ENCODE assay signal across 20 mouse cellular contexts in genomic region chr7:97029151-97029550, GRCm38 (mm10). TPM values are rescaled to one million over a fixed set of nuclear protein-coding genes. Genes with fewer than 3 reads are reported as not detected.
A peak's percentile ranks its signal among the peaks of the same experiment; 100 is the strongest.
DNase-seq lines count a peak whose midpoint lies in the region; ATAC-seq lines count a peak whose summit lies in the region.
"Had no signal": no experiment of that assay in that cellular context is flagged by ENCODE, and none has a peak within 500 bp of the region (broad histone marks: within the 10 kb centered on the region; RNA-seq: fewer than 3 reads in every experiment).

No protein-coding gene starts in this region.

- H3K9ac ChIP-seq in intestine, embryonic 16.5 days (ENCODE audit: low read depth, low read length) = no peak overlapping the region
- H3K9ac ChIP-seq: forebrain, embryonic 13.5 days; heart, embryonic 13.5 days; limb, embryonic 13.5 days; neural tube, embryonic 15.5 days had no signal

- ATAC-seq in intestine, embryonic 16.5 days = no peak
- ATAC-seq: forebrain, embryonic 13.5 days had no signal

- WGBS in intestine, embryonic 16.5 days = 92% methylated on average over 10 of the region's 10 CpGs

- no peak overlapping the region for H3K4me3 ChIP-seq in intestine, embryonic 16.5 days (ENCODE audit: low read length)
- H3K4me3 ChIP-seq: forebrain, embryonic 13.5 days; heart, embryonic 13.5 days; limb, embryonic 13.5 days; myocyte; neural tube, embryonic 15.5 days had no signal

- H3K9me3 ChIP-seq in intestine, embryonic 16.5 days (ENCODE audit: control insufficient read depth, low read length) = no peaks in the 10 kb centered on the region
- H3K9me3 ChIP-seq: forebrain, embryonic 13.5 days; heart, embryonic 13.5 days; limb, embryonic 13.5 days; neural tube, embryonic 15.5 days had no signal

- no peak overlapping the region for H3K4me2 ChIP-seq in intestine, embryonic 16.5 days (ENCODE audit: low read depth, low read length)
- H3K4me2 ChIP-seq: forebrain, embryonic 13.5 days; heart, embryonic 13.5 days; limb, embryonic 13.5 days; midbrain, embryonic 11.5 days; neural tube, embryonic 15.5 days had no signal

- no peaks in the 10 kb centered on the region for H3K4me1 ChIP-seq in intestine, embryonic 16.5 days (ENCODE audit: control insufficient read depth, insufficient read depth, low read length)
- H3K4me1 ChIP-seq: limb, embryonic 13.5 days; neural tube, embryonic 15.5 days had no signal

- no peaks in the 10 kb centered on the region for H3K27me3 ChIP-seq in intestine, embryonic 16.5 days (replicated peaks; ENCODE audit: control insufficient read depth, insufficient read depth, low read length)
- H3K27me3 ChIP-seq: forebrain, embryonic 13.5 days; heart, embryonic 13.5 days; limb, embryonic 13.5 days; neural tube, embryonic 15.5 days had no signal

- no peaks in the 10 kb centered on the region for H3K36me3 ChIP-seq in intestine, embryonic 16.5 days (ENCODE audit: control insufficient read depth, insufficient read depth, low read length)
- H3K36me3 ChIP-seq: neural tube, embryonic 15.5 days had no signal

- H3K27ac ChIP-seq in intestine, embryonic 16.5 days (ENCODE audit: low read length) = no peak overlapping the region
- H3K27ac ChIP-seq: forebrain, embryonic 13.5 days; heart, embryonic 13.5 days; limb, embryonic 13.5 days; neural tube, embryonic 15.5 days had no signal

- peak; percentile 12 to 14 for DNase-seq in lung, adult 18-20 months
- no peak for DNase-seq in lung, postnatal 14 days
- peak; percentile 48 to 61 for DNase-seq in adrenal gland, postnatal 36 days
- peak; percentile 21 for DNase-seq in lung, postnatal 25 days (ENCODE audit: low spot score)
- DNase-seq in skeletal muscle tissue, adult 2 months (ENCODE audit: low read depth, low spot score) = peak; percentile 8
- DNase-seq in spleen, adult 18-20 months = no peak
- no peak for DNase-seq in liver
- DNase-seq: cerebellum, postnatal 14 days; heart, postnatal 4 days; kidney, adult 8-10 months; kidney, postnatal 25 days; right cerebral cortex, postnatal 4 days; thymus, adult 18-20 months had no signal

RNA-seq across cellular contexts. Expression of gene Gab2, which starts 52.2 kb away (rescaled TPM):
- 10 to 100 TPM; 17.3 to 19.1 TPM for total RNA-seq in adrenal gland, postnatal 36 days (2021)
- polyA plus RNA-seq in intestine, embryonic 16.5 days (2015; fragmentation: Nextera tagmentation; extraction: Ambion mirVana) = 5.4 and 6.0 TPM in 2 replicates

Comparison
In these comparisons a context has a peak if more than half of its experiments do, and no peak if none do; other contexts are left out.
1. DNase-seq: peak in lung, adult 18-20 months (2 of 2), adrenal gland, postnatal 36 days (2 of 2), lung, postnatal 25 days (single experiment) and skeletal muscle tissue, adult 2 months (single experiment); none in lung, postnatal 14 days (single experiment), spleen, adult 18-20 months (0 of 2) and liver (single experiment).